Mouse (Mus musculus) v-Abl transformed pro-B cells (cell line): Measurements from ENCODE around the gene Crim1.

Source experiments
- in situ Hi-C, 2 experiments: fragments of 400-800 bp; cut with MboI; formaldehyde crosslinking; loops; one replicate each; pipeline ENCODE4 v1.15.1; 2025; ENCODE audit not compliant: unreplicated experiment in 2 of 2

Gene Crim1

GRCm38 (mm10) chr17:78208805-78209204 lies 8.8 kb downstream of the Crim1 start:
- in situ Hi-C loops: no loop called here

- in situ Hi-C loops: no loop called here
These were observed 9.6 kb downstream of the Crim1 start for GRCm38 (mm10) chr17:78209646-78210045.

GRCm38 (mm10) chr17:78211881-78212280 lies 11.8 kb downstream of the Crim1 start:
- in situ Hi-C loops: no loop called here

GRCm38 (mm10) chr17:78213128-78213527 lies 13.1 kb downstream of the Crim1 start:
- in situ Hi-C loops: no loop called here

GRCm38 (mm10) chr17:78216526-78216925 lies 16.5 kb downstream of the Crim1 start:
- in situ Hi-C loops: no loop called here

GRCm38 (mm10) chr17:78217406-78217805 lies 17.4 kb downstream of the Crim1 start:
- in situ Hi-C loops: no loop called here

GRCm38 (mm10) chr17:78218506-78219232 lies 18.6 kb downstream of the Crim1 start:
- in situ Hi-C loops: no loop called here

GRCm38 (mm10) chr17:78221007-78221642 lies 21.1 kb downstream of the Crim1 start:
- in situ Hi-C loops: no loop called here

- in situ Hi-C loops: no loop called here
These were observed 21.8 kb downstream of the Crim1 start for GRCm38 (mm10) chr17:78221860-78222259.

- in situ Hi-C loops: no loop called here
These were observed 23.9 kb downstream of the Crim1 start for GRCm38 (mm10) chr17:78223988-78224387.

- in situ Hi-C loops: no loop called here
These were observed 25.5 kb downstream of the Crim1 start for GRCm38 (mm10) chr17:78225547-78225946.

GRCm38 (mm10) chr17:78227211-78227610 lies 27.2 kb downstream of the Crim1 start:
- in situ Hi-C loops: no loop called here

GRCm38 (mm10) chr17:78231567-78231966 lies 31.5 kb downstream of the Crim1 start:
- in situ Hi-C loops: no loop called here

GRCm38 (mm10) chr17:78232703-78233102 lies 32.7 kb downstream of the Crim1 start:
- in situ Hi-C loops: no loop called here

GRCm38 (mm10) chr17:78233873-78234272 lies 33.8 kb downstream of the Crim1 start:
- in situ Hi-C loops: no loop called here

- in situ Hi-C loops: no loop called here
These were observed 36.1 kb downstream of the Crim1 start for GRCm38 (mm10) chr17:78236126-78236525.

- in situ Hi-C loops: no loop called here
These were observed 37.9 kb downstream of the Crim1 start for GRCm38 (mm10) chr17:78237954-78238353.

- in situ Hi-C loops: no loop called here
These were observed 40.1 kb downstream of the Crim1 start for GRCm38 (mm10) chr17:78240161-78240560.

GRCm38 (mm10) chr17:78241238-78241637 lies 41.2 kb downstream of the Crim1 start:
- in situ Hi-C loops: no loop called here

- in situ Hi-C loops: no loop called here
These were observed 44.7 kb downstream of the Crim1 start for GRCm38 (mm10) chr17:78244752-78245151.

GRCm38 (mm10) chr17:78245444-78245843 lies 45.4 kb downstream of the Crim1 start:
- in situ Hi-C loops: no loop called here
